Mouse (Mus musculus) intestine, postnatal 0 days (tissue): ENCODE measurements around the gene Lin7b. TPM values are rescaled to one million over a fixed set of nuclear protein-coding genes. Genes with fewer than 3 reads are reported as not detected.

Source experiments
- ATAC-seq: fragments of 200-750 bp; cut with Nextera tagmentation; 2 replicates; pipeline ENCODE4 v1.8.0; 2017; ENCODE audit warnings: mild to moderate bottlenecking, moderate TSS enrichment, moderate library complexity
- H3K27ac ChIP-seq: fragments of 300-500 bp; sonication (generic); 2 replicates; pipeline ENCODE4 v1.5.1; 2014; ENCODE audit warnings: mild to moderate bottlenecking, low read depth, low read length, moderate library complexity
- H3K27me3 ChIP-seq: fragments of 300-500 bp; sonication (generic); replicated peaks from 2 replicates; pipeline ENCODE4 v1.6.1; 2014; ENCODE audit warnings: low read length, mixed read lengths; ENCODE audit not compliant: control insufficient read depth, insufficient read depth
- H3K36me3 ChIP-seq: fragments of 300-500 bp; sonication (generic); 2 replicates; pipeline ENCODE4 v1.6.1; 2014; ENCODE audit warnings: mild to moderate bottlenecking, moderate library complexity; ENCODE audit not compliant: control insufficient read depth, insufficient read depth
- H3K4me1 ChIP-seq: fragments of 300-500 bp; sonication (generic); replicated peaks from 2 replicates; pipeline ENCODE4 v1.6.1; 2014; ENCODE audit warnings: antibody characterized with exemption, low read length, mixed read lengths; ENCODE audit not compliant: control insufficient read depth, insufficient read depth
- H3K4me2 ChIP-seq: fragments of 300-500 bp; sonication (generic); replicated peaks from 2 replicates; pipeline ENCODE4 v1.6.1; 2014; ENCODE audit warnings: low read depth, mild to moderate bottlenecking, moderate library complexity
- H3K4me3 ChIP-seq: fragments of 300-500 bp; sonication (generic); 2 replicates; pipeline ENCODE4 v1.5.1; 2014; ENCODE audit warnings: low read depth, low read length
- H3K9ac ChIP-seq: fragments of 300-500 bp; sonication (generic); 2 replicates; pipeline ENCODE4 v1.6.1; 2014; ENCODE audit warnings: mild to moderate bottlenecking, low read depth, low read length
- H3K9me3 ChIP-seq: fragments of 300-500 bp; sonication (generic); 2 replicates; pipeline ENCODE4 v1.6.1; 2016; ENCODE audit warnings: mixed run types; ENCODE audit not compliant: control insufficient read depth
- CTCF ChIP-seq: sonication (generic); IDR thresholded peaks from 2 replicates; pipeline ENCODE4 v1.5.1; 2016; ENCODE audit warnings: low read depth, mild to moderate bottlenecking, control low read depth, antibody characterized with exemption, moderate library complexity
- WGBS: fragments of 180-500 bp; shearing (Covaris S2); extraction: QIAGEN DNeasy Blood & Tissue Kit; methylation state at CpG from one replicate; pipeline ENCODE4 v1.1.7; 2014; 5-methylcytosine and 5-hydroxymethylcytosine counted together
- polyA plus RNA-seq: library from polyadenylated mRNA; unstranded; fragments of >200 nt; fragmentation: Nextera tagmentation; extraction: Ambion mirVana; gene quantifications from 2 replicates; pipeline ENCODE4 v1.2.1, GENCODE M21; 2015

The Lin7b gene
- 3.4 TPM in 2 replicates for polyA plus RNA-seq

DNA sequence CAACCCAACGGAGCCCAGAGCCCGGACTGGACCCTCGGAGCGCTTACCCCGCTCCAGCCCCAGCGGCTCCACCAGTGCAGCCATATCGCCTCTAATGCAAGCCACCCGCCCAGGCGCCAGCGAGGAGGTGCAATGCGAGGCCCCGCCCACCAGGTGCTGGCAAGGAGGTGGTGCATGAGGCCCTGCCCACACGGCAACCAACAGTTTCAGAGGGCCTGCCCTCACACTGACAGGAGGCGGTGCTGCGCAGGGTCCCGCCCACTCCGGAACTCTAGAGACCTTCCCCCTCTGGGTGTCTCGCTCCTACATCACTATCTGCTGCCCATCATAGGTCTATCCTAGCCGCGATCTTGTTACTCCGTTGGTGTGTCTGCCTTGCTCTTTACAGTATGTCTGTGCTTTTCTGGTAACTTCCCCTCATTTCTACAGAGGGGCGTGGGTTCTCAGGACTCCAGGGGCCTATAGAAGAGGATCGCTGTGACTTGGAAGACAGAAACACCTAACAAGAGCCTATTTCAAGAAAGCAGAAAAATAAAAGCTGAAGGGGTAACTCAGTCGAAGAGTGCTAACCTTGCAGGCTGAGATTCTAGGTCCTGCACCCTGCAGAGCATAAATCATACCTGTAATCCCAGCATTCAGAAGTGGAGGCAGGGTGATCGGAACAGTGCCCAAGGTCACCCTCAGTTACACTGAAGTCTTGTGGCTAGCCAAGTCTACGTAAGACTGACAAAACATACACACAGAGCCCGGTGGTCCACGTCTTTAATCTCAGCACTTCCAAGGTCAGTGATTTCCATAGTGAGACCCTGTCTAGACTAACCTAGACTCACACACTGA is at the start of gene Lin7b:
Gene Lin7b, minus strand, starts transcription at position 109 of the 837 bp plus-strand sequence.
- Histone ChIP-seq H3K9ac (peak within 1 kb of the TSS; percentile 48), H3K4me2 (peak within 1 kb of the TSS; percentile 98), H3K4me3 (peak within 1 kb of the TSS; percentile 53), H3K4me1 (peaks cover 4% of the 10 kb centered on the region; the same call in 1 of the 2 replicates), H3K27me3 (peaks cover 25% of the 10 kb centered on the region), H3K9me3 (no peaks in the 10 kb centered on the region), H3K27ac (no peak within 1 kb of the TSS), H3K36me3 (peaks cover 10% of the 10 kb centered on the region)
- ATAC-seq, result peak; percentile 71
- TF ChIP-seq CTCF, result peak; percentile 46
- 9% methylated on average over 28 of the region's 28 CpGs for WGBS

- no peak overlapping the region for H3K4me3 ChIP-seq
- no peak for ATAC-seq
- H3K27ac ChIP-seq, result no peak overlapping the region
- no peak overlapping the region for H3K9ac ChIP-seq
- H3K9me3 ChIP-seq, result no peaks in the 10 kb centered on the region
- peaks cover 14% of the 10 kb centered on the region; the same call in 1 of the 2 replicates for H3K4me1 ChIP-seq
- H3K27me3 ChIP-seq, result peaks cover 46% of the 10 kb centered on the region
- peaks cover 23% of the 10 kb centered on the region for H3K36me3 ChIP-seq
- no peak for TF ChIP-seq CTCF
- WGBS, result 14% methylated on average over 13 of the region's 13 CpGs
- H3K4me2 ChIP-seq, result no peak overlapping the region
Observed at GRCm38 (mm10) chr7:45417962-45418492, 47.6 kb upstream of the Lin7b start.

- H3K27me3 ChIP-seq, result peaks cover 59% of the 10 kb centered on the region
Observed at GRCm38 (mm10) chr7:45415636-45416035, 45.3 kb upstream of the Lin7b start.

DNA sequence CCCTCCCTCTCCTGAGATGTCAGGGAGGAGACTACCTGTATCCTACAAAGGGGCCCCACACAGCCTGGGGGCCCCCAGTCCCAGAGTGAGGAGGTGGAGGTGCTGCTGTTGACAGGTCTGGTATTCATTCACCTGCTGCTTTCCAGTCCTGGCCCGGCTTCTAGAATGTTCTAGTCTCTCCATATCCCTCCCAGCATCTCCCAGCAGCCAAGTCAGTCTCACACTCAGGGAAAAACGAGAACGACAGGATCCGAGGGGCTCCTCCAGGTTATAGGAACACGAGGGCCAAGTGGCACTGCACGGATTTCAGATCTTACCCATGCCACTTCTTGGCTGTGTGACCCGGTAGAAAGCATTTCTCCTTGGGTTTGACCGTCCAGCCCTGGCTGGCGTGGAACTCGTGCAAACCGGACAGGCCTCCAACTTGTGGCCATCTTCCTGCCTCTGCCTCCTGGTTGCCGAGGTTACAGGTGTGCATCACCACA is 44.4 kb upstream of the Lin7b start:
- WGBS, result 52% methylated on average over 12 of the region's 12 CpGs
- TF ChIP-seq CTCF, result no peak
- peaks cover 14% of the 10 kb centered on the region; the same call in 1 of the 2 replicates for H3K4me1 ChIP-seq
- H3K27ac ChIP-seq, result no peak overlapping the region
- ATAC-seq, result no peak
- no peaks in the 10 kb centered on the region for H3K36me3 ChIP-seq
- 0 out of 2 replicates have a peak overlapping the region, but pooled peaks have one; percentile 52 for H3K4me2 ChIP-seq
- H3K4me3 ChIP-seq, result no peak overlapping the region
- H3K27me3 ChIP-seq, result peaks cover 66% of the 10 kb centered on the region
- no peaks in the 10 kb centered on the region for H3K9me3 ChIP-seq
- no peak overlapping the region for H3K9ac ChIP-seq

More at GRCm38 (mm10) chr7:45415636-45416035, 45.3 kb upstream of the Lin7b start:
- 25% methylated on average over 37 of the region's 37 CpGs for WGBS
- no peak overlapping the region for H3K9ac ChIP-seq
- H3K4me3 ChIP-seq, result peak overlapping the region; percentile 11; the same call in 1 of the 2 replicates
- ATAC-seq, result no peak
- no peak overlapping the region for H3K27ac ChIP-seq
- no peaks in the 10 kb centered on the region for H3K9me3 ChIP-seq
- TF ChIP-seq CTCF, result no peak
- peak overlapping the region; percentile 52 for H3K4me2 ChIP-seq
- H3K4me1 ChIP-seq, result peaks cover 14% of the 10 kb centered on the region; the same call in 1 of the 2 replicates
- 0 out of 2 replicates have a peak, but pooled peaks cover under 1% of the 10 kb centered on the region for H3K36me3 ChIP-seq

- no peaks in the 10 kb centered on the region for H3K9me3 ChIP-seq
- H3K36me3 ChIP-seq, result no peaks in the 10 kb centered on the region
- WGBS, result 2% methylated on average over 27 of the region's 27 CpGs
- H3K4me2 ChIP-seq, result peak overlapping the region; percentile 94
- H3K4me3 ChIP-seq, result peak overlapping the region; percentile 58
- ATAC-seq, result peak; percentile 28; the same call in 1 of the 2 replicates
- no peak overlapping the region for H3K27ac ChIP-seq
- no peak for TF ChIP-seq CTCF
- H3K4me1 ChIP-seq, result peaks cover 14% of the 10 kb centered on the region; the same call in 1 of the 2 replicates
- H3K9ac ChIP-seq, result peak overlapping the region; percentile 34
- peaks cover 71% of the 10 kb centered on the region for H3K27me3 ChIP-seq
Observed at GRCm38 (mm10) chr7:45413864-45414739, 43.7 kb upstream of the Lin7b start.
